11 mouse cellular contexts compared by ENCODE assay signal in the genomic region with DNA sequence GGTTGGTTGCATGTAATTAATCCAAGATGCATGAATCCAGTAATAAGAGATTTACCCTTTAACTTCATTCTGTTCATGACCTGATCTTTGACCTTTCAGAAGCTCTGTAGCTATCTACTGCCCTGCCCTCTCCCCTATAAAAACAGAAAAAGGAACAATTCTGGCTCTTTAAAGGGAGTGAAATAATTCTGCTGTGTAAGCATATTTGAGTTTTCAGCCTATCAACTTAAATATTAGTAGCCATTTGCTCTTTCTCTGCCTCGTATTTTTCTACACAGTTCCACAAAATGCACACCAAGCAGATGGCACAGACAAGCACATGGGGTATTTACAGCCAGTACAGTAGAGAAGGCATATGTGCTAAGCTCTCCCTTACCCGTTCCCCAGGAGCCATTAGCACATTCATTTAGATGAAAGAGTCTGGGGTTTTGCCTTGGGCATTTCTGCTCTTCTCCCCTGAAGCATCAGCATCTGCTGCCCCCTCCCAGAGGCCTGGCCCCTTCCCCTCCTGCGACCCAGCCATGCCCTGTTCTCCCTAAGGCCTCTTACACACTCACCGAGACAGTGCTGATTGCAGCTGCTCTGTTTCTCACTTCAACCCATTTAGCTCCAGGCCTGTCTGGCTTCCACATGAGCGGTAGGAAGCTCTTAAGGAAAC. TPM values are rescaled to one million over a fixed set of nuclear protein-coding genes. Genes with fewer than 3 reads are reported as not detected.
DNase-seq lines count a peak whose midpoint lies in the region; ATAC-seq and TF ChIP-seq lines count a peak whose summit lies in the region.
"Had no signal": no experiment of that assay in that cellular context is flagged by ENCODE, and none has a peak within 500 bp of the region (broad histone marks: within the 10 kb centered on the region; RNA-seq: fewer than 3 reads in every experiment).

No protein-coding gene starts in this region.

- no peaks in the 10 kb centered on the region for H3K27me3 ChIP-seq in forebrain, embryonic 12.5 days
- no peaks in the 10 kb centered on the region for H3K27me3 ChIP-seq in hindbrain, postnatal 0 days (ENCODE audit: insufficient read depth, low read length)
- H3K27me3 ChIP-seq in neural tube, embryonic 15.5 days (replicated peaks): no peaks in the 10 kb centered on the region
- H3K27me3 ChIP-seq: limb, embryonic 12.5 days had no signal

- TF ChIP-seq CTCF in hindbrain, postnatal 0 days (IDR thresholded peaks at IDR 0.05; ENCODE audit: low read depth): no peak

- ATAC-seq in forebrain, embryonic 12.5 days (ENCODE audit: low FRiP score): peak; percentile 66; the same call in 1 of the 2 replicates
- ATAC-seq in hindbrain, postnatal 0 days: peak; percentile 53
- ATAC-seq in neural tube, embryonic 15.5 days (ENCODE audit: low FRiP score): peak; percentile 69; the same call in 1 of the 2 replicates
- ATAC-seq in CD4-positive, CD25-positive, alpha-beta regulatory T cell, adult 4 months: no peak
- ATAC-seq: lung, postnatal 0 days had no signal

- H3K9ac ChIP-seq in forebrain, embryonic 12.5 days: no peak overlapping the region
- no peak overlapping the region for H3K9ac ChIP-seq in hindbrain, postnatal 0 days (replicated peaks; ENCODE audit: low read length)
- no peak overlapping the region for H3K9ac ChIP-seq in neural tube, embryonic 15.5 days (replicated peaks)
- H3K9ac ChIP-seq: limb, embryonic 12.5 days had no signal

- 0 out of 2 replicates have a peak, but pooled peaks cover 4% of the 10 kb centered on the region for H3K36me3 ChIP-seq in forebrain, embryonic 12.5 days (replicated peaks)
- H3K36me3 ChIP-seq in hindbrain, postnatal 0 days (ENCODE audit: insufficient read depth, low read length): no peaks in the 10 kb centered on the region
- no peaks in the 10 kb centered on the region for H3K36me3 ChIP-seq in neural tube, embryonic 15.5 days
- H3K36me3 ChIP-seq: limb, embryonic 12.5 days had no signal

- 48% methylated on average over 5 of the region's 5 CpGs for WGBS in forebrain, embryonic 12.5 days
- 32% methylated on average over 5 of the region's 5 CpGs for WGBS in hindbrain, postnatal 0 days
- WGBS in neural tube, embryonic 15.5 days: 14% methylated on average over 5 of the region's 5 CpGs

- no peak overlapping the region for H3K4me3 ChIP-seq in forebrain, embryonic 12.5 days (replicated peaks)
- no peak overlapping the region for H3K4me3 ChIP-seq in hindbrain, postnatal 0 days (ENCODE audit: low read length)
- H3K4me3 ChIP-seq in neural tube, embryonic 15.5 days (replicated peaks): no peak overlapping the region
- H3K4me3 ChIP-seq: limb, embryonic 12.5 days had no signal

- no peaks in the 10 kb centered on the region for H3K9me3 ChIP-seq in forebrain, embryonic 12.5 days
- no peaks in the 10 kb centered on the region for H3K9me3 ChIP-seq in hindbrain, postnatal 0 days (ENCODE audit: low read length)
- no peaks in the 10 kb centered on the region for H3K9me3 ChIP-seq in neural tube, embryonic 15.5 days (replicated peaks)
- H3K9me3 ChIP-seq: limb, embryonic 12.5 days had no signal

- H3K27ac ChIP-seq in forebrain, embryonic 12.5 days: peak overlapping the region; percentile 64; the same call in 1 of the 2 replicates
- H3K27ac ChIP-seq in hindbrain, postnatal 0 days: peak overlapping the region; percentile 36; the same call in 1 of the 2 replicates
- H3K27ac ChIP-seq in neural tube, embryonic 15.5 days (replicated peaks): peak overlapping the region; percentile 39; the same call in 1 of the 2 replicates
- H3K27ac ChIP-seq: limb, embryonic 12.5 days had no signal

- DNase-seq in left cerebral cortex, postnatal 4 days: peak; percentile 63
- DNase-seq in left cerebral cortex, adult 9 months (ENCODE audit: low spot score in 2 of 2): no peak
- DNase-seq in hindbrain, postnatal 0 days (ENCODE audit: low spot score): no peak
- DNase-seq in thymus, postnatal 25 days: no peak
- DNase-seq in right cerebral cortex, adult 2 months (ENCODE audit: low spot score in 2 of 2): no peak
- DNase-seq: adrenal gland, adult 2 months had no signal

- intact Hi-C loops in left cerebral cortex, postnatal 4 days (cut with DNase I): no loop called here

- H3K4me2 ChIP-seq in forebrain, embryonic 12.5 days: no peak overlapping the region
- H3K4me2 ChIP-seq in hindbrain, postnatal 0 days (ENCODE audit: low read depth, low read length): no peak overlapping the region
- H3K4me2 ChIP-seq in neural tube, embryonic 15.5 days: no peak overlapping the region
- H3K4me2 ChIP-seq: limb, embryonic 12.5 days had no signal

- H3K4me1 ChIP-seq in forebrain, embryonic 12.5 days: peaks cover 41% of the 10 kb centered on the region
- H3K4me1 ChIP-seq in hindbrain, postnatal 0 days (ENCODE audit: insufficient read depth, low read length): peaks cover 11% of the 10 kb centered on the region
- peaks cover 51% of the 10 kb centered on the region for H3K4me1 ChIP-seq in neural tube, embryonic 15.5 days

RNA-seq across cellular contexts. Expression of a gene that starts 58.3 kb away (rescaled TPM):
- total RNA-seq in left cerebral cortex, postnatal 4 days (2021): 100 to 1,000 TPM; 211 to 217 TPM
- polyA plus RNA-seq in forebrain, embryonic 12.5 days (2016; fragmentation: Nextera tagmentation; extraction: Ambion mirVana): 62.0 and 63.4 TPM in 2 replicates
- 120 and 121 TPM in 2 replicates for total RNA-seq in hindbrain, postnatal 0 days (2014; rRNA removed)
- 94.9 and 95.2 TPM in 2 replicates for polyA plus RNA-seq in hindbrain, postnatal 0 days (2015; fragmentation: Nextera tagmentation; extraction: Ambion mirVana)
- 67.8 and 76.5 TPM in 2 replicates for polyA plus RNA-seq in neural tube, embryonic 15.5 days (2015; fragmentation: Nextera tagmentation; extraction: Ambion mirVana)
- 100 to 1,000 TPM in 1 of 2 experiments, 10 to 100 TPM in 1; 71.9 to 106 TPM for polyA plus RNA-seq in CD4-positive, CD25-positive, alpha-beta regulatory T cell, adult 4 months (2017; shearing (Covaris generic))
